Mouse (Mus musculus) cerebellum, postnatal 14 days (tissue): ENCODE measurements at regions not wholly inside any gene's neighbourhood (a gene's known extent, or its start where the extent isn't known, plus 50 kb on each side); places are given as distances from the start of the nearest gene placed in this dataset.

ENCODE experiments used
- DNase-seq, 2 experiments: peaks; one replicate each; pipeline ENCODE4 v3.0.0; 2021; ENCODE audit warnings: mixed read lengths in 2 of 2

DNA sequence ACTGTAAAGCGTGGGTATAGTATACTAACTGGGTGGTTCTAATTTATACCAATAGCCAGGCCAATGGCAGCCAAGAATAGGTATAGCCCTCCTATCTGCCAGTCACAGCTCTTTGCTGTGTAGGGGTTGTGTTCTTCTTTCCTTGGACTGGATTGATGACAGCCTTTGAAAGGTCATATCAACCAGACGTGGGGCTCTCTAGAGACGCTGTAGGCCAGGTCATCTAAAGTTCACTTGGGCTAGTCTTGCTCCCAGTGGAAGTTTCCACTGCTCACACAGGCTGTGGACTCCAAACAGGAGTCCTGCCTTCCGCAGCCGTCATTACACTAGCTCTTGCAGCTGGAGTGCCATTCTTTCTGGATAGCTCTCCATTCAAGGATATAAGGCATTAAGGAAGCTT, 220.3 kb downstream of the Gja1 start:
- DNase-seq = no peak

DNA sequence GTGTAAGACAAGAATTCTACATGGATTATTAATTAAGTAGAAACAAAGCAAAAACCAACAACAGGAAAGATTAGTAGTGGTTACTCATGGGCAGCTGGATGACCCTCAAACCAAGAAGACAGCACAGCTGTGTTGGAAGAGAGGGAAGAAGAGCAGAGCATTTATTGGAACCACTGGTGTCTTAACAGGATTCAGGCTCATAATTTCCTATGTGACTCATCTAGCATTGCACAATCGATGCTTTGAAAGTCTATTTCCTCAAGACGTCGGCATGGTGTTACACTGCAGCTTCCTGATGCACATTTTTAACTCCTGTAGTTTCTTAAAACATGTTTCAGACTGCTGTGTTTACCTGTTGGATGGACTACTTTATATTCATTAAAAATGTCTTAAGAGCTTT, 221.1 kb downstream of the Gja1 start:
- no peak for DNase-seq

DNA sequence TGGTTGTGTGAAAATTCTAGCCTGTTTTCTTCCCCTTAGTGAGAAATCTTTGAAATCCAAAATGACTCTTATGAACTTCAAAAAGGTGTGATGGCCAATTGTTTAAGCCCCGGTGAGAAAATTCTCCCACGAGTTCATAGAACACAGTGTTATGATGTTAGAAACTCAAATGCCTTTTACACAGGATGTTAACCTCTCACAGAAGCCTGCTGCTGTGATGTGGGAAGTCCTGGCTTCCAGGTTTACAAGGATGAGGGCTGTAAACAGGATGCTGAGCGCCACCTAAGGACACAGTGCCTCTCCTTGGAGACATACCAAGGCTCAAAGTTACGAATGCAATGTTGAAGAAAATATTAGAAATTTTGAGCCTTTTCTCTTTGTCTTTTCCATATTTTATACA, 222.8 kb downstream of the Gja1 start:
- no peak for DNase-seq

- peak; percentile 15 to 20 for DNase-seq
These were observed 234.6 kb downstream of the Gja1 start for GRCm38 (mm10) chr10:56611564-56612288.

DNA sequence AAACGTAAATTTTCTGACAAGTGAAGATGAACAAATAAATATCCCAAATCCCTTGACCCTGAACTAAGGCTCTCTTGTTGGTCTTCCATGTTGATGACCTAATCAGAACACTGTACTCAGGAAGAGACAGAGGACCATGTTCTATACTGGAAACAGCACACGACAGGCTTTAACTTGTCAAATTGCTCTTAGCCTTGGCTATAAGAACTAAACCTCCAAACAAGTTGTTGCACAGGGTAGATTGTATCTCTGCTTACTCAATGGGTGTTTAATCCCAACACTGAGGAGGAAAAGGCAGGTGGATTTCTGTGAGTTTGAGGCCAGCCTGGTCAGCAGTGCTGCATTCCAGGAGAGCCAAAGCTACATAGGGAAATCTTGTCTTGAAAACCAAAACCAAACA, 265.5 kb downstream of the Gja1 start:
- no peak for DNase-seq

DNA sequence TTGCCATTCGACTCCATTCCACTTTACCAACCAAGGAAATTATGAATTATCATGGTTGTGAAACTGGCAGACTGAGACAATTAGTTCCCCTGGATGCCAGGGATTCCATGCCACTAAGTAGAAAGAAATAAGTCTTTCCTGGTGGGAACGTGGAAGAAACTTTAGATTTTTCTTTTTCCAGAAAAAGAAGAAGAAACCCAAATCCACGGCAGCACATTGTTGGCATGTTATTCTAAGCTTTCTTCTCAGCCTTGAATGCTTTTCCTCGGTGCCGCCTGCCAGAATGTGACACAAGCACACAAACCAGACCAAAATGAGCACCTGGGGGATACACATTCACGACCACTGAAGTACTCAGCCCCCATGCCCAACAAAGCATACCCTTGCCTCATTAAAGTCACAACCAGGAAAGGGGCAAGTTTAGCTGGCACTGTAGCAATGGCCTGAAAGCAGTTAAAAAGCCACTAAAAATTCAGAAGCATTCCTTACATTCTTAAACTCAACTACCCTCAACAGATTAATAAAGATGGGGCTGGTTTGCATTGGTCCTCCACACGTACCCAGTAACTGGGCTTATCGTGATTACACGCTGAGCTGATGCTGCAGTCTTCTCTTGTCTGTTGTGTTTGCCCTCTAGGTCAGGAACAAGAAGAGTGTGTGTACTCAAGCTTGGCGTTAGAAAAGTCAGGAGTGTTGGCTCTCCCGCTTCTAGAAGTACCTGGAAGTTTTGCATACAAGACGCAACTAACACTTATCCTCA, 266.4 kb downstream of the Gja1 start:
- no peak for DNase-seq

DNA sequence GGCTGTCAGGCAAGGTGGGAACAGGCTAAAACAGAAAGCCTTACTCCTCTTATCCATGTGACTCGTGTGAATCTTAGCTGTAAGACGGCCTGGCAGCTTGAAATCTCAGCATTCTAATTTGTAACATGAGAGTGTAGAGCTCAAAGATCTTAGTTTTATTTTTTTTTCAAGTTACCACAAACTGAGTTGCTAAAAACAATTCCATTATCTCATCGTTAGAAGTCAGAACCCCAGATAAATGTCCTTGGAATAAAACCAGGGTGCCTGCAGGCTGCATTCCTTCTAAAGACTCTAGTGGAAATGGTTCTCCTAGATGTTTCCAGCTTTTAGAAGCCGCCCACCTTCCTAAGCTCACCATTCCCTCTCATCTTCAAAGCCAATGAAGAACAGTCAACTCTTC, 283.4 kb downstream of the Gja1 start:
- DNase-seq = no peak

GRCm38 (mm10) chr10:56673919-56674318, 296.8 kb downstream of the Gja1 start:
- no peak for DNase-seq

GRCm38 (mm10) chr10:56682901-56683300, 305.8 kb downstream of the Gja1 start:
- no peak for DNase-seq

- no peak for DNase-seq
These were observed 308.6 kb downstream of the Gja1 start for GRCm38 (mm10) chr10:56685655-56686250.

- DNase-seq = no peak
These were observed 314.3 kb downstream of the Gja1 start for GRCm38 (mm10) chr10:56691467-56691866.

DNA sequence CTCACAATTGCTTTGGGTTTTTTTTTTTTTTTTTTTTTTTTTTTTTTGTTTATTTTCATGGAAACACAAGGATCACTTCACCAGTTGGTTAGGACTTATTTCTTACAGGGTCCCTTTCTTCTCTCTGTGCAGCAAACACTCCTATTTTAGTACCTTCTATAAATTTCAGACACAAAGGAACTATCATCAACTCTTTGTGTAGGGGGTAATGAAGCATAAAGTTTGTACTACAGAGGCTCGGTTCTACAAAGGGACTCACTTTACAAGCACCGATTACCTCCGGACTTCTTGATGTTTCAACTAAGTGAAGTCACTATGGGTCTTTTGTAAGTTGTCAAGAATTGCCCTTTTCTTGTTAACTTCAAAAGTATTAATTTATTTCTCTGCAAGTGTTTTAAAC, 318.0 kb downstream of the Gja1 start:
- DNase-seq = no peak

DNA sequence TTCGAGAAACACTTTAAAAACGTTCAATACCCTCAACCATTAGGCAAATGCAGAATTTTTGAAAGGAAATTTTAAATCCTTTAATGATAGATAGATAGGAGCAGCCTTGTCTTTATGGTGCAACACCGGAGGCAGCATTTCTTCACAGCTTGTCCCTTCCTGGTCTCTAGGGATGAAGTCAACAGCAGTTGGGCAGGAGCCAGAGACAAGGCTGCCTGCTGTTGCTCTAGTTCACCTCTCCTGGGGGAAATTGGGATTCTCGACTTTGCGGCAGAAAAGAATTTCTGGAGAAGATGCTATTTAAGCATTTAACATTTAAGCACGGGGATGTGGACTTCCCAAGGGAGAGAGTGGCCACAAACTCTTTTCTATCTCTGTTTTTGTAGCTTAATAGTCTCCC, 323.0 kb downstream of the Gja1 start:
- peak in 1 of 2 experiments; percentile 6 for DNase-seq

DNA sequence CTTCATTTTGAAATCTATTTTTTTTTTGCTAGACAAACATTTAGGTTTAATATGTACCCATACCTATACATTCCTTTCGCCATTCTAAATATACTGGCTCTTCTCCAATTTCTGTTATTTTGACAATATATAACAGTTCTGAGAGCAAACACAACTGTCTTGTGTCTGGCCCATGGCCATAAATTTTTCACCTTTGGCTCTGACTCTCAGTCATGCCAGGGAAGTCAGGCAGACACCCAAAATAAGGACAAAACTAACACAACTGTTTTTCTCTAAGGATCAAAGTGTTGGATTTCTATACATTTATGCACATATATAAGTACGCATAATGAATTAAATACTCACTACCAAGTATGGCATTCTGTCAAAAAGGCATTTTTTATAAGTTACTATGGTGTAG, 331.3 kb downstream of the Gja1 start:
- DNase-seq = peak in 1 of 2 experiments; percentile 4

GRCm38 (mm10) chr10:56708886-56709285, 331.8 kb downstream of the Gja1 start:
- DNase-seq = no peak

DNA sequence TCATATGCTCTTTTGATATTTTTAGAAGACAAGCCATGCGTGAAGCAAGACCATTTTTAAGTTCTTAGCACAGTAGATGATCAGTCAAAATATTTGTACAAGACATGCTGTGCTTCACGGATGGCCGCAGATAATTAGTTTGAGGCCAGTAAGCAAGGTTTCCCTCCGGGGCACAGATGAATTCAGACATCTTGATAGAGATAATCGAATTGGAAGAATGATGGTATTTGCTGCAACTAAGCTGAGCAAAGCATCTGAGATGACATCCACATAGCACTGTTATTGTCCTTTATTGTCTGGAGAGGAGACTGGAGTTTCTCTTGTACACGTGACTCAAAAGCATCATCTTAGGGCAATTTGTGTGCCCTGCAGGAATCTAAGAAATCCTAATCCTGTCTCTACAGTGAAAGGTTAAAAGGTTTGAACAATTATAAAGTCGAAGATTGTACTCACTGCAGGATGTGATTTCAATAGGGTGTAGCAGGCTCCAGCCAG, 335.5 kb downstream of the Gja1 start:
- peak; percentile 6 to 12 for DNase-seq

DNA sequence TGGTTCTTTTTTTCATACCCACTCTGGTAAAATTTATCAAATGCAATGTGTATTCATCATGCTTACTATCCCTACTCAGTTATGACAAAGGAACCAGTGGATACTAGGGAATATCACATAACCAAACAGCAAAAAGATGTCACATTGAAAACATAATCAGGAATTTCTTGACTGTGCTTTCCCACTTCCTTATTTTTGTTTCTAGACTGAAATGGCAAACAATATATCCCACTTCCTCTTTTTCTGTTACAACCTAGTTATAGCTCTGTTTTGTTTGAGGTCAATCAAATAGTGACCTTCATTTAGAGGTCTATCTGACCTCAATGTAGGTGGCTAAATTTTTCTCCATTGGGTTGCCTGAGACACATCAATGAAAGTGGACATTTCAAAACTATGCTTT, 359.9 kb downstream of the Gja1 start:
- DNase-seq = no peak

- DNase-seq = no peak
These were observed 362.5 kb downstream of the Gja1 start for GRCm38 (mm10) chr10:56739621-56740020.

DNA sequence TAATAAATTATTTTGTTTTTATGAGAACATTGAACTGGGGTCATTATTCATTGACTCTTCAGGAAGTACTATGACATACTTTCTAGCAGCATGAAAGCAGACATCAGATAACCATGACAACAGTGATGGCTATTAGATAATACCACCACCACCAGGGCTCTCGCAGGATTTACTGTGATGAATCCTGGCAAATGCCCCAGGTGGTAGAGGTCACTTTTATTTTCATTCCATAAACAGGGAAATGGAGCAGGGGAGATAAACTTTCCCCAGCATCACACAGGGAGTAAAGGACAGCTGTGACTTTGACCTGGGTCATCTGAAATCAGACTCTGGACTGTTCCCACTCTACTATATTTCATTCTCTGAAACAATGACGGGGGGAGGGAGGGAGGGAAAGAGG, 375.0 kb downstream of the Gja1 start:
- no peak for DNase-seq

- no peak for DNase-seq
These were observed 376.4 kb downstream of the Gja1 start for GRCm38 (mm10) chr10:56753576-56753975.

- no peak for DNase-seq
These were observed 377.5 kb downstream of the Gja1 start for GRCm38 (mm10) chr10:56754546-56755175.

DNA sequence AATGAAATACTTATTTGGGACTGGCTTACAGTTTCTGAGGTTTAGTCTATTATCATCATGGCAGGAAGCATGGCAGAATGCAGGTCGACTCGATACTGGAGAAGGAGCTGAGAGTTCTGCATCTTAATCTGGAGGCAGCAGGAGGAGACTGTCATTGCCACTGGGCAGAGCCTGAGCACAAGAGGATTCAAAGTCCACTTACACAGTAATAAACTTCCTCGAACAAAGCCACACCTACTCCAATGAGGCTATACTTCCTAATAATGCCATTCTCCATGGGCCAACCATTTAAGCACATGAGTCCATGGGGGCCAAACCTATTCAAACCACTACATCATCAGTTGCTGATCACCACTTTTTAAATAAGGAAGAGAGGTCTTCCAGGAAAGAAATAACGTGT, 393.5 kb downstream of the Gja1 start:
- DNase-seq = no peak

GRCm38 (mm10) chr10:56782265-56782664, 405.1 kb downstream of the Gja1 start:
- DNase-seq = no peak
